Mouse (Mus musculus) heart, postnatal 25 days (tissue): ENCODE measurements at regions not wholly inside any gene's neighbourhood (a gene's known extent, or its start where the extent isn't known, plus 50 kb on each side); places are given as distances from the start of the nearest gene placed in this dataset.

Experiments
- DNase-seq: peaks from one replicate; pipeline ENCODE4 v3.0.0; 2022; ENCODE audit warnings: low spot score
- intact Hi-C: fragments of 180-260 bp; cut with DNase I; formaldehyde crosslinking; loops from one replicate; pipeline ENCODE4 v1.15.1; 2025

- DNase-seq: no peak
- intact Hi-C loops: no loop called here
Observed at GRCm38 (mm10) chr13:91274131-91274530, 50.4 kb upstream of the Atg10 start.

GRCm38 (mm10) chr13:91274615-91275014, 50.8 kb upstream of the Atg10 start:
- intact Hi-C loops: no loop called here
- DNase-seq: peak; percentile 6

DNA sequence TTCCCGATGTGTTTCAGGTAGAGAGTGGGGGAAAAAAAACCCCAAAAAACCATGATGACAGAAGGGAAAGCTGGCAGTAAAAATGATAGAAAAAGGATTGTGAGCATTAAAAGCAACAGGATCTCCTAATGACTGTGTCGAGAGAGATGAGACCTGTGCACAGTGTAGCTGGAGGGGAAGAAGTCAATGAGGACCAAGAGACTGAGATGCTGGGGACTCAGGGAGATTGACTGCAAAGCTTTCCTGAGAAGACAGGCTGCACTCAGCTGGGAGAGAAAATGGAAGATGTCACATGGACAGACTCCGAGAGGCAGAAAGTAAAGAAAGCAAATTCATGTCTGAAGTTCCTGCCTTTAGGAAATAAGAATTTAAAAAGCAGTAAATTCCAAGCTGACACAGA, 55.7 kb upstream of the Atg10 start:
- intact Hi-C loops: no loop called here
- no peak for DNase-seq

DNA sequence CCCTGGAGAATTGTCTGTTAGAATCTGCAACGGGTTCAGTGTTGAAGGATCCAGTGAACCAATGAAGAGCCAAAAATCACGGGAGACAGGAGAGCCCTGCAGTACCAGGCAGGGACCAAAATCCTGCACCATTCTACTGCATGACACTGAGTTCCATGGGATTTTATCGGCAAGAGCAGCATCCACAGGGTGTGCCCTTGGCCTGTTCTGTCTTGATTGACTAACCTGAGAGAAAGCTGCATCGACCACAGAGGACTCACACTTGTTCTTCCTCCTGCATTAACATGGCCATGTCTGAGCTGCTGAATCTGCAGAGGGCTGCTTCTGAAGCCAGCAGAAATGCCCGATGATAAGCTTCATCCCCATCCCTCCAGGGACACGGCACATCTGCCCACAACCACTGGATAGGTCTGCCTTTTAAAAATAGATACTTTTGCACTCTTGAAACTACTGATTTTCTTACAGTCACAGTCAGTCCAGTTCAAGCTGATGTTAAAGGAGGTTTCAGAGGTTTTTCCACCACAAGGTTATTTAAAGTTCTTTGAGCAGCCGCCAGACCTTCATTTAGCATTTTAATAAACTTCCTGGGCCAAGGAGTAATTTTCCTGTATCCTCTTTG, 71.9 kb upstream of the Atg10 start:
- no peak for DNase-seq
- intact Hi-C loops: no loop called here

DNA sequence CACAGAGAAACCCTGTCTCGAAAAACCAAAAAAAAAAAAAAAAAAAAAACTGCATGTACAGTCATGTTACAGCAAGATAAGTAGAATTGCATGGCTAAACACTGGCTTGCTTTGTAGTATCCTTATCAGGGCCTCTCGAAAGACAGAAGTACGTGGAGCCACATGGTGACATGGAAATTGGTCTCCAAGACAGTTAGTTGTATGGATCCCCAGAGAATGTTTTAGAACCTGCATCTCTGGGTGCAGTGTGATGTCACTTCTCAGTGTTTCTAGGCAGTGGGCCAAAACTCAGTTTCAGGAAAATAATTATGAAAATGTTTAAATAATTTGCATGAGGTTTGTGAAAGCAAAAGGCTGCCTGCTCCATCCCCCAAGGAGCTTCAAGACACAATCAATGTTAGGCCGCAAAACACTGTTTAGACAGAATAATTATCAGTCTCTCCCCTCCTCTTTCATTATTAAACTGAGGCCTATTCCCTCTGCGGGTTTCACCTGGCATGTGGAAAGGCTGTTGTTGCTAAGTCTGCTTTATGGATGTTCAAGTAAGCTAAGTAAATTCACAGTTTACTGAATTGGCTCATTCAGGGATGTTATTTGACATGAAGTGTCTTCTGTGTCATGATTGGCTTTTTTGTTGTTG, 72.9 kb upstream of the Atg10 start:
- intact Hi-C loops: no loop called here
- DNase-seq: no peak

DNA sequence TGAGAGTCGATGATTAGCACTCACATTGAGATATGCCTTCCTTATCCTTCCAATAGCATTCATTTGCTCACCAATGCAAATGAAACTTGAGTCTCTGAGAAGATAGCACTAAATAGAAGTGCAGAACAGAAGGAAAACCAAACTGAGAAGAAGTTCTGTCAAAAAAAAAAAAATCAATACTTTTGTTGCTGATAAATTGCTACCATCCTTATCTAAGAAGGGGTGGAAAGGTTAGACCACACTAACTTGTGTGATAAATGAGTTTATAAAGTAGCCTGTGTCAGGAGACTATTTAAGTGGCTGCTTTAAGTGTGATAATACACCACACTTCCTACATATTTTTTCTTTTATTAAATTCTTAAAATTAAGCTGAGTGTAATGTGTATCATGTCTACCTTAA, 78.1 kb upstream of the Atg10 start:
- intact Hi-C loops: no loop called here
- no peak for DNase-seq

DNA sequence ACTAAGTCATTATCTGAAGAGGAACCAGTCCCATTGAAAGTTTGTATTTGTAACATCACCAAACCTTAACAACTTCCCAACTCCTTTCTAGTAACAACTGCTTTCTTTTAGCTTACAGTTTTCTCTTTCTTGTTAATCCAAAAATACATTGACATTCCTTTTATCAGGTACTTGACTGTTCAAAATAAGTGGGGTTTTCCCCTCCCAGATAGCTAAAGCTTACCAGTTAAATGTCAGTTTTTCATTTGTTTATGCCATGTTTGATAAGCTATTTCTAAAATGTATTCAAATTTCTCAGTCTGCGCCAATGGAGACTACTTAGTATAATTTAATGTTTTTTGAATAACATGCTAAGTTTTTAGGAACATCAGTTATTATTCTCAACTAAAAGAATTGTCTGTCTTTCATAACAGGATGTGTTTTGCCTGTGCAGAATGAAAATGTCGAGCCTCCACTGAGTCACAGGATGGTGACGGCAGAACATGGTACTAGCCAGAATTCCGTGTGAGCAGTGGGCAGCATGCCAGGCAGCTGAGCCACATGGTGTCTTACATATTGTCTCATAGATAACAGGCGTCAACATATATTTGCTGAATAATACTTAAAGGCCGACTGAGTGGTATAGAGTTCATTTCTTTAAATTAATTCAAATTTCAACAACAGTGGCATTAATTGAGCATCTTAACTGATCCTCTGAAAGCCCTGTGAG, 82.1 kb upstream of the Atg10 start:
- no peak for DNase-seq
- intact Hi-C loops: no loop called here

DNA sequence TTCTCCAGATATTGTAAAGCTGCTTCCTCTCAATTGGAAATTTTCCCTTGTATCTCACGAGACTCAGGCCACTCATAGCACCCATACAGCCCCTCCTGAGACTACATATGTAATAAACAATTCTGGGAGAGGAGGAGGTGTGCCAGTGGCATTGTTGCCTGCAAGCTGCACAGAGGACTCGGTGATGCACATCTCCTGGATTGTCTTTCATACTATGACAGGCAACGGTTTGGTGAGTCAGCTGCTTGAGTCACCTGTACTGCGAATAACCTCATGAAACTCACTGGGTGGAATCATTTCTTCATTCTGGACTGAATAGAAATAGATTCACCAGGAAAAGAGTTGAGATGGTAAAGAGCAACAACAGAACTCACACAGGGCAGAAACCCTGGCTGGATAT, 82.8 kb upstream of the Atg10 start:
- intact Hi-C loops: no loop called here
- no peak for DNase-seq

GRCm38 (mm10) chr13:91312905-91313571, 89.3 kb upstream of the Atg10 start:
- intact Hi-C loops: no loop called here
- no peak for DNase-seq

DNA sequence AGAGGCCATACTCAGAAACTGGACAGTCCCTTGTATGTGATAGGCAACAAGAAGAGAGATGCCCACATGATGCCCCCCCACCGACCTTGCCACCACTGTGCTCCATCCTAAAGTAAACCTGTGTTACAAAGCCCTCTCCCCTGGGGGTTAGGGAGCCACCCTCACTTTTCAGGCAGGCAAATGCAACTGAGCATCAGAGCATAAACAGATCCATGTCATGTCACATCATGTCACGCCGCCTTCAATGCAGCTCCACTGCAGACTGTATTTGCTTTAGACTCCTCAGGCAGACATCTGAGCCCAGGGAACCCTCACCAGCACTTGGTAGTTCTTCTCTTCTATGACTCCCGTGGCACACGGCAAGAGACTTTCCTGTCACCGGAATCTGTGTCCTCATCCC, 98.6 kb upstream of the Atg10 start:
- intact Hi-C loops: no loop called here
- no peak for DNase-seq

DNA sequence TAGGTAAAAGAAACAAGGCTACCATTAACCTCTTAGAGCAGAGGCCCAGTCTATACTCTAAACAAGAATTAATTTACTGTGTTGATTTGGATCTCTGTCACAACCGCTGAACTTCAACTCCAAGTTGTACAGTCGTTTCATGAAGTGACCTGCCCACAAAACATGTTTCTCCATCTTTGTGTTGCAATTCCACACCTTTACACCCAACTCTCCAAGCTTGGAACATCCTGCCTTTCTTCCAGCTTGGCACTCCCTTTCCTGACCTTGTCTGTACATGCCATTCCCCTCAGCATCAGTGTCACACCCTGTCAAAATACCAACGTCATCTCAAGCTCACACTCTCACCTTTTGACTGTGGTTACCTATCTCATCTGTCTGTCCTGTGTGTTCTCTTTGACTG, 103.1 kb upstream of the Atg10 start:
- DNase-seq: no peak

GRCm38 (mm10) chr13:91334283-91334682, 110.5 kb upstream of the Atg10 start:
- intact Hi-C loops: no loop called here
- no peak for DNase-seq

More for the DNA sequence above, 103.1 kb upstream of the Atg10 start:
- intact Hi-C loops: no loop called here

DNA sequence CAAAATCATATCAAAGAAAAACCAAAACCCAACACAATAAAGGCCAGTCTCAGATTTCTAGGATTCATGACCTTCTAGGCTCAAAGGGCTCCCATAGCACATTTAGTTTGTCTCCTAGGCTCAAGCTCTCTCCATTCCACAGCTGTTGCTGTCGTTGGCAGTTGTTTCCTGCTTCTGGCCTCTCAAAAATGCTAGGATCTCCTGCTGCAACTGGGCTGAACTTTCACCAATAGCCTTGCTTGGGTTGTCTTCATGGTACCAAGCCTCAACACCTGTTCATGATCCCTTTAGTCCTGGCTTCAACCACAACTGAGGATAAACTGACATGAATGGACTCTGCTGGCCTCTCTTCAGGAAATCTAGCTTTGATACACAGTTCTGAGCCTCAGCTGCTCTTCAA, 115.9 kb upstream of the Ssbp2 start:
- DNase-seq: no peak
- intact Hi-C loops: no loop called here

DNA sequence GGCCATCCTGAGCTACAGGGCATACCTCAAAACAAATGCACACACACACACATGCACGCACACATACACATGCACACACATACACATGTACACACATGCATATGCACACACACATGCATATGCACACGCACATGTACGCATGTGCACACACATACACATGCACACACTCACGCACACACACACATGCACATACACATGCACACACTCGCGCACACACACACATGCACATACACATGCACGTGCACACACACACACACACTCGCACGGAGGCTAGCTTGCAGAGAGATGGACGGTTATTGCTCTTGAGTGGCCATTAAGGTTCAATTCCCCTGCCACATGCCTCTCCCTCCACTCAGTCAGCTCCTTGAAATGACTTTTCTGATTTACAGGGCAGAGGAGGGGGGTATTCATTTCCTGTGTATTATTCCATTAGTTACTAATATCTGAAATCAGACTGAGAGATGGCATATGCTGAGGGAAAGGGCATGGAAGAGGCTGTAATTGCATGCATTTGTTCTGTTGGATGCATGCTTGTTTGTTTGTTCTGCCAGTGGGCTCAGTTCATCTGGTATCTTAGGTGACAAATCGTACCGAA, 111.5 kb upstream of the Ssbp2 start:
- intact Hi-C loops: no loop called here
- DNase-seq: no peak

DNA sequence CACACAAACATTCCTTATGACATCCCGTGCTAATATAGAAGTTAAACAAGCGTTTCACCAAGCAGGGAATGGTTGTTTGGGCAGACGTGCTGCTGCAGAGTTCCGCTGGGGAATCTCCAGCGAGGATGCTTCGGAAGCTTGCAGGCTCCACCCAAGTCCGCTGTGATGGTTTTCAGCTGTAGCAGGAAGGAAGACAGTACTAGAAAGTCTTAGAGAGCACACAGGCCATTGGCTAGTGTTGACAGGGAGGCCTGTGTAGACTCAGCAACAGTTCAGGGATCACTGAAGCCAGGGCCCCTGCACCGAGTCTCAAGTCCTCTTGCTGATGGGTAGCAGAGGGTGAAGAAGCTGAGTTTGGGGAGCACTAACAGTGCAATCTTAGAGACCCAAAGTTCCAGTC, 107.8 kb upstream of the Ssbp2 start:
- intact Hi-C loops: no loop called here
- no peak for DNase-seq

- DNase-seq: no peak
- intact Hi-C loops: no loop called here
Observed at GRCm38 (mm10) chr13:91356516-91356915, 103.6 kb upstream of the Ssbp2 start.

DNA sequence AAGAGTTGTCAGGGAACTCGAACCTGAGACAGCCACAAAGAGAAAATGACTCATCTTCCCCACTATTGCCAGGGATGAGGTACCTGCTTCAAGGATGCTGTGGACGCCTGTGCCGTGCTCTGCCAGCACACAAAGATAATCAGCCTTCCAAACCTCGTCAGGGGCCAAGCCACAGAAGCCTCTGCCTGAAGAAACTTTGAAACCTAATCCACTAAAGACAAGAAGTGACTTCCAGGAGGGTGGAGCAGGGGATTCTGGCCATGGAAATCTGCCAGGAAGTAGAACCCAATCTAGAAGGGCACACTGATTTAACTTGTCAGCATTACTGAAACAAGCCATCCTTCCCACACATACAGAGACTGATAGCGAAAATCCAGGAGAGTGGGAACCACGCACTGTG, 100.0 kb upstream of the Ssbp2 start:
- intact Hi-C loops: loop anchor here (10.0 kb wide), 1 partner anchor 425 kb away; no protein-coding TSS in a partner anchor
- no peak for DNase-seq

GRCm38 (mm10) chr13:91365270-91365952, 94.7 kb upstream of the Ssbp2 start:
- intact Hi-C loops: loop anchor here (10.0 kb wide), 1 partner anchor 431 kb away; no protein-coding TSS in a partner anchor
- DNase-seq: peak; percentile 69

DNA sequence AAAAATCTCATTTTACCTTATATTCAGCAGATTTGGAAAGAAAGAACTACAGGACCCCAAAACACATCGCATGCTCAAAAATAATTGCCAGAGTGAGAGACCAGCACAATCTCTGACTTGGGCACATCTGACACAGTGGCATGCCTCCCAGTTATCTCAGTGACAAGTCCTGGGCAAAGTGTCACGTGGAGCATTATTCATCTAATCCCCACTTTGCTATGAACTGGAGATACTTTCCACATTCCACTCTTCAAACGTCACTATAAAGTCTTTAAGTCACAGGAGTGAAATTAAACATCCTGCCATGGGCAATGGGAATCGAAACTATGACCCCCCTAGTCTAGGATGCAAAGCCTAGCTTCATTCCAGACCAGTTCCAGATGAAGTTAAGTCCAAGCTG, 93.5 kb upstream of the Ssbp2 start:
- intact Hi-C loops: loop anchor here (10.0 kb wide), 1 partner anchor 432 kb away; no protein-coding TSS in a partner anchor
- no peak for DNase-seq
